9 mouse cellular contexts compared by ENCODE assay signal in the genomic region with DNA sequence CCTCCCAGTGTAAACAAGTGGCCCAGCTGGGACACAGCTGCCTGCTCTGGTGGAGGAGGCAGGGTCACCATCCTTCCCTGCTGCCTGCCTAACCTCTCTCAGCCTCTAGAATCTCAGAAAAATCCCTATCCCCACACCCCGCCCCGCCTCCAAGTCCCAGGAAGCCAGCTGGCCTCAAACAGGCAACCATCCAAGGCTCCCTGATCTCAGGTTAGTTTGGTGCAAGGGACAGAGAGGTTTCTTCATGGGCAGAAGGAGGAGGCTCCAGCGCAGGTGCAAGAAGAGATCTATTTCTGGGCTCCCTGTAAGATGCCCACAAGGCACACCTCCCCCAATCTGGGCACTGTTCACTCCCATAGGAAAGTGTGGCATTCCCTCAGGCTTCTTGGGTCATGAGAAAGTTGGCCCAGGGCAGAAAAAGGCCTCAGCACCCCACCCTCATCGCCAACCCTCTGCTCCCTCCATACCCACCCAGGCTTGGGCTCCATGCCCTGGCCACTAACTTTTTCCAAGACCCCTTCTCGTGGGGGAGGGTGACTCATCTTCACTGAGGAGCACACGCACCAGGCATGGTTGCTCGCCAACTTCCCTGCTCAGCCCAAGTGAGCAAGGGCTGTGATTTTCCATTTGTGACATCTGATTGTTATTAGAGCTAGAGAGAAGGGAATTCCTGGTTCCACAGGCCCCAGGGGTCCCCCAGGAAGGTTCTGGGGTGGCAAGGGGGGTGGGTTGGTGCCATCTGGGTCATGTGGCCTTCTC. TPM values are rescaled to one million over a fixed set of nuclear protein-coding genes. Genes with fewer than 3 reads are reported as not detected.
DNase-seq lines count a peak whose midpoint lies in the region; ATAC-seq and TF ChIP-seq lines count a peak whose summit lies in the region.
"Had no signal": no experiment of that assay in that cellular context is flagged by ENCODE, and none has a peak within 500 bp of the region (broad histone marks: within the 10 kb centered on the region; RNA-seq: fewer than 3 reads in every experiment).

No protein-coding gene starts in this region.

- H3K4me2 ChIP-seq in hindbrain, embryonic 14.5 days (replicated peaks): no peak overlapping the region
- H3K4me2 ChIP-seq: heart, embryonic 13.5 days had no signal

- intact Hi-C loops in left cerebral cortex, postnatal 4 days (cut with DNase I): no loop called here

- WGBS in embryonic facial prominence, embryonic 10.5 days: 64% methylated on average over 7 of the region's 7 CpGs
- 72% methylated on average over 7 of the region's 7 CpGs for WGBS in hindbrain, embryonic 14.5 days
- WGBS in thymus, adult 2 months: 81% methylated on average over 7 of the region's 7 CpGs

- H3K27ac ChIP-seq in embryonic facial prominence, embryonic 10.5 days (replicated peaks): peak overlapping the region; percentile 30; the same call in 1 of the 2 replicates
- no peak overlapping the region for H3K27ac ChIP-seq in hindbrain, embryonic 14.5 days
- no peak overlapping the region for H3K27ac ChIP-seq in thymus, adult 2 months (ENCODE audit: control insufficient read depth, insufficient read depth, low read length)
- H3K27ac ChIP-seq: heart, embryonic 13.5 days; liver, embryonic 14.5 days had no signal

- TF ChIP-seq CTCF in thymus, adult 2 months (IDR thresholded peaks at IDR 0.05; ENCODE audit: borderline replicate concordance, control insufficient read depth, extremely low read depth, insufficient read depth, low read length, poor library complexity): no peak

- H3K9me3 ChIP-seq in embryonic facial prominence, embryonic 10.5 days: no peaks in the 10 kb centered on the region
- no peaks in the 10 kb centered on the region for H3K9me3 ChIP-seq in hindbrain, embryonic 14.5 days (ENCODE audit: control insufficient read depth, low read length)
- H3K9me3 ChIP-seq: heart, embryonic 13.5 days had no signal

- peaks cover 42% of the 10 kb centered on the region for H3K4me1 ChIP-seq in embryonic facial prominence, embryonic 10.5 days
- H3K4me1 ChIP-seq in hindbrain, embryonic 14.5 days (replicated peaks; ENCODE audit: control insufficient read depth, insufficient read depth, low read length): peaks cover 9% of the 10 kb centered on the region; the same call in 1 of the 2 replicates
- no peaks in the 10 kb centered on the region for H3K4me1 ChIP-seq in thymus, adult 2 months (replicated peaks; ENCODE audit: control insufficient read depth, insufficient read depth, low read length)

- no peak overlapping the region for H3K9ac ChIP-seq in hindbrain, embryonic 14.5 days
- H3K9ac ChIP-seq: heart, embryonic 13.5 days; liver, embryonic 14.5 days had no signal

- no peaks in the 10 kb centered on the region for H3K36me3 ChIP-seq in embryonic facial prominence, embryonic 10.5 days (replicated peaks)
- H3K36me3 ChIP-seq in hindbrain, embryonic 14.5 days (replicated peaks; ENCODE audit: control insufficient read depth, insufficient read depth): no peaks in the 10 kb centered on the region
- H3K36me3 ChIP-seq in thymus, adult 2 months (ENCODE audit: control insufficient read depth, insufficient read depth, low read length): no peaks in the 10 kb centered on the region
- H3K36me3 ChIP-seq: heart, embryonic 13.5 days had no signal

- DNase-seq in right cerebral cortex, postnatal 25 days: peak; percentile 29
- no peak for DNase-seq in right cerebral cortex, postnatal 36 days (ENCODE audit: low spot score in 2 of 2)
- no peak for DNase-seq in embryonic facial prominence, embryonic 10.5 days (ENCODE audit: low spot score)
- DNase-seq in left cerebral cortex, postnatal 4 days: peak; percentile 73
- no peak for DNase-seq in thymus, postnatal 0 days (ENCODE audit: low spot score)
- DNase-seq in hindbrain, embryonic 14.5 days (ENCODE audit: low spot score): no peak
- DNase-seq in thymus, adult 2 months: no peak

- 0 out of 2 replicates have a peak, but pooled peaks cover 8% of the 10 kb centered on the region for H3K27me3 ChIP-seq in embryonic facial prominence, embryonic 10.5 days (replicated peaks; ENCODE audit: low read depth, poor library complexity, severe bottlenecking)
- no peaks in the 10 kb centered on the region for H3K27me3 ChIP-seq in hindbrain, embryonic 14.5 days (ENCODE audit: control insufficient read depth, insufficient read depth, low read length)
- no peaks in the 10 kb centered on the region for H3K27me3 ChIP-seq in thymus, adult 2 months (ENCODE audit: control insufficient read depth, insufficient read depth, low read length)
- H3K27me3 ChIP-seq: heart, embryonic 13.5 days had no signal

- ATAC-seq in hindbrain, embryonic 14.5 days (ENCODE audit: low FRiP score): no peak

- no peak for TF ChIP-seq POLR2A in thymus, adult 2 months (IDR thresholded peaks at IDR 0.05; ENCODE audit: control insufficient read depth, extremely low read depth, insufficient read depth, low read length, poor library complexity)

- no peak overlapping the region for H3K4me3 ChIP-seq in embryonic facial prominence, embryonic 10.5 days
- H3K4me3 ChIP-seq in hindbrain, embryonic 14.5 days (replicated peaks; ENCODE audit: low read length): no peak overlapping the region
- no peak overlapping the region for H3K4me3 ChIP-seq in thymus, adult 2 months (ENCODE audit: control insufficient read depth, insufficient read depth, low read length)
- H3K4me3 ChIP-seq: heart, embryonic 13.5 days had no signal

RNA-seq across cellular contexts. Expression of a gene that starts 0.9 kb away (rescaled TPM):
- polyA plus RNA-seq in embryonic facial prominence, embryonic 10.5 days (2016; fragmentation: Nextera tagmentation; extraction: Ambion mirVana): 0.10 TPM in 1 of 2 replicates, not detected in the other
- total RNA-seq in left cerebral cortex, postnatal 4 days (2021): 1 to 10 TPM; 2.2 to 3.0 TPM
- 1.1 and 1.2 TPM in 2 replicates for polyA plus RNA-seq in thymus, postnatal 0 days (2015; fragmentation: Nextera tagmentation; extraction: Ambion mirVana)
- 2.3 and 3.1 TPM in 2 replicates for polyA plus RNA-seq in hindbrain, embryonic 14.5 days (2014; fragmentation: Nextera tagmentation; extraction: Ambion mirVana)
- 6.5 and 10.3 TPM in 2 replicates for polyA plus RNA-seq in thymus, adult 2 months (2012; rRNA removed)

RNA-seq across cellular contexts. Expression of a gene that starts 14.9 kb away (rescaled TPM):
- polyA plus RNA-seq in embryonic facial prominence, embryonic 10.5 days (2016; fragmentation: Nextera tagmentation; extraction: Ambion mirVana): not detected in 2 replicates
- not detected for total RNA-seq in left cerebral cortex, postnatal 4 days (2021)
- 0.04 and 0.07 TPM in 2 replicates for polyA plus RNA-seq in thymus, postnatal 0 days (2015; fragmentation: Nextera tagmentation; extraction: Ambion mirVana)
- polyA plus RNA-seq in hindbrain, embryonic 14.5 days (2014; fragmentation: Nextera tagmentation; extraction: Ambion mirVana): 0.18 TPM in 1 of 2 replicates, not detected in the other
- polyA plus RNA-seq in thymus, adult 2 months (2012; rRNA removed): not detected in 2 replicates
- polyA plus RNA-seq: heart, embryonic 13.5 days; liver, embryonic 14.5 days had no signal

RNA-seq across cellular contexts. Expression of a gene that starts 15.9 kb away (rescaled TPM):
- 6.5 TPM in 2 replicates for polyA plus RNA-seq in embryonic facial prominence, embryonic 10.5 days (2016; fragmentation: Nextera tagmentation; extraction: Ambion mirVana)
- total RNA-seq in left cerebral cortex, postnatal 4 days (2021): 1 to 10 TPM; 4.7 to 5.0 TPM
- 10.5 and 13.4 TPM in 2 replicates for polyA plus RNA-seq in thymus, postnatal 0 days (2015; fragmentation: Nextera tagmentation; extraction: Ambion mirVana)
- polyA plus RNA-seq in hindbrain, embryonic 14.5 days (2014; fragmentation: Nextera tagmentation; extraction: Ambion mirVana): 0.95 and 1.3 TPM in 2 replicates
- 38.4 and 49.2 TPM in 2 replicates for polyA plus RNA-seq in thymus, adult 2 months (2012; rRNA removed)

Comparison
In these comparisons a context has a peak if more than half of its experiments do, and no peak if none do; other contexts are left out.
1. DNase-seq: peak in right cerebral cortex, postnatal 25 days (single experiment) and left cerebral cortex, postnatal 4 days (single experiment); none in right cerebral cortex, postnatal 36 days (0 of 2), embryonic facial prominence, embryonic 10.5 days (single experiment), thymus, postnatal 0 days (single experiment), hindbrain, embryonic 14.5 days (single experiment) and thymus, adult 2 months (single experiment).